Mouse (Mus musculus): ENCODE results near the gene Krtap27-1. TPM values are rescaled to one million over a fixed set of nuclear protein-coding genes. Genes with fewer than 3 reads are reported as not detected.

Gene Krtap27-1
- polyA plus RNA-seq, 1 experiment, result not detected

GRCm38 (mm10) chr16:88657426-88657825 lies 14.0 kb downstream of the Krtap27-1 start:
- no peaks in the 10 kb centered on the region for H3K27me3 ChIP-seq (ENCODE audit: control insufficient read depth, insufficient read depth, insufficient read length)
- no peak overlapping the region for H3K4me2 ChIP-seq (ENCODE audit: low read depth)
- no peaks in the 10 kb centered on the region for H3K36me3 ChIP-seq (ENCODE audit: control insufficient read depth, insufficient read depth)
- H3K4me3 ChIP-seq, result no peak overlapping the region
- no peak overlapping the region for H3ac ChIP-seq (ENCODE audit: control insufficient read depth, insufficient read length)
- TF ChIP-seq SRF (IDR thresholded peaks at IDR 0.05; ENCODE audit: control insufficient read depth, insufficient read length, low read depth), result no peak
- TF ChIP-seq POLR2AphosphoS2 (IDR thresholded peaks at IDR 0.05; ENCODE audit: insufficient read length, low read depth), result no peak
- no peak for TF ChIP-seq USF1 (IDR thresholded peaks at IDR 0.05; ENCODE audit: low read depth)
- TF ChIP-seq TCF12 (IDR thresholded peaks at IDR 0.05; ENCODE audit: insufficient read depth, poor library complexity, severe bottlenecking), result no peak
- no peak for TF ChIP-seq MYOD1 (IDR thresholded peaks at IDR 0.05; ENCODE audit: control insufficient read depth in 1 of 3, insufficient read length in 2 of 3, low read depth in 2 of 3)
- TF ChIP-seq E2F4 (IDR thresholded peaks at IDR 0.05; ENCODE audit: insufficient read depth), result no peak
- no peak for TF ChIP-seq CEBPB (IDR thresholded peaks at IDR 0.05; ENCODE audit: insufficient read depth, poor library complexity, severe bottlenecking)
- TF ChIP-seq MYOG (IDR thresholded peaks at IDR 0.05; ENCODE audit: control insufficient read depth in 1 of 3, insufficient read depth in 1 of 3, insufficient read length in 2 of 3, low read depth in 2 of 3), result no peak
- TF ChIP-seq REST (IDR thresholded peaks at IDR 0.05; ENCODE audit: insufficient read depth, insufficient read length), result no peak
- TF ChIP-seq MAX (IDR thresholded peaks at IDR 0.05; ENCODE audit: low read depth), result no peak
- TF ChIP-seq TCF3 (IDR thresholded peaks at IDR 0.05; ENCODE audit: insufficient read length, low read depth), result no peak
- no peak for TF ChIP-seq POLR2A (IDR thresholded peaks at IDR 0.05; ENCODE audit: insufficient read length, low read depth)
- no peaks in the 10 kb centered on the region for H3K79me2 ChIP-seq (ENCODE audit: control insufficient read depth, insufficient read depth)

DNA sequence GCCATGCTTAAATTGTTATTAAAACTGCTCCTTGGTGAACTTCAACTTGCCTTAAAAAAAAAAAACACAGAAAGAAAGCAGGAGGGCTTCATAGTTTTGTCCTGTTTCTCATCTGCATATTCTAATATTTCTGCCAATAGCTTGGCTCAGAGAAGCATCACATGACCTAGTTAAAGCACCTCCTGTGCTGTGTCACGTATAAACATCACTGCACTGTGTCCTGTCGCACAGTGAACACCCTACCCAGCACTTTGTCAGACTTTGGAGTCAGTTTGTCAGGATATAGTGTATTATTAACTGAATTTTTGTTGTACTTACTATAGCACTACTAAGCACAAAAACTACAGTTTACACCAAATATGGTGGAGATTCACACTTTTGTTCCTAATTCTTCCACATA lies 19.5 kb downstream of the Krtap27-1 start:
- no peak overlapping the region for H3K4me2 ChIP-seq (ENCODE audit: low read depth)
- H3ac ChIP-seq (ENCODE audit: control insufficient read depth, insufficient read length), result no peak overlapping the region
- H3K27me3 ChIP-seq (ENCODE audit: control insufficient read depth, insufficient read depth, insufficient read length), result no peaks in the 10 kb centered on the region
- H3K36me3 ChIP-seq (ENCODE audit: control insufficient read depth, insufficient read depth), result no peaks in the 10 kb centered on the region
- no peaks in the 10 kb centered on the region for H3K79me2 ChIP-seq (ENCODE audit: control insufficient read depth, insufficient read depth)
- no peak for TF ChIP-seq TCF12 (IDR thresholded peaks at IDR 0.05; ENCODE audit: insufficient read depth, poor library complexity, severe bottlenecking)
- TF ChIP-seq REST (IDR thresholded peaks at IDR 0.05; ENCODE audit: insufficient read depth, insufficient read length), result no peak
- TF ChIP-seq POLR2A (IDR thresholded peaks at IDR 0.05; ENCODE audit: insufficient read length, low read depth), result no peak
- TF ChIP-seq E2F4 (IDR thresholded peaks at IDR 0.05; ENCODE audit: insufficient read depth), result no peak
- no peak for TF ChIP-seq TCF3 (IDR thresholded peaks at IDR 0.05; ENCODE audit: insufficient read length, low read depth)
- no peak for TF ChIP-seq MYOG (IDR thresholded peaks at IDR 0.05; ENCODE audit: control insufficient read depth in 1 of 3, insufficient read depth in 1 of 3, insufficient read length in 2 of 3, low read depth in 2 of 3)
- H3K4me3 ChIP-seq, result no peak overlapping the region

DNA sequence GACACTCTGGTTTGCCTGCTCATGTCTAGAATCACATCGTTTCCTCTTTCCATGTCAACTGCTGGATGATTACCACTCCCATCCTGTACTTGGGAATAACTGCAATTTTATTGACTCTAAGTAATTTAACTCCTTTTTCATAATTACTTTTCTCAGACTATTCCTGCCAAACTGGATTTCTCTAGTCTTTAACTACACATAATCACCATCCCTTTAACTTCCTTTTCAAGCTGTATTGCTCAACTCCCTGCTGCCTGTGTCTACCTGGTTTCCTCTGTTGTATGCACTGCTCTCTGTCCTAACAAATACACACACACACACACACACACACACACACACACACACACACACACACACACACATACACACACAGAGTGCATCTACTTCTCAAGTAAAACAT lies 20.4 kb downstream of the Krtap27-1 start:
- Histone ChIP-seq H3K4me2 (ENCODE audit: low read depth) (no peak overlapping the region), H3K27me3 (ENCODE audit: control insufficient read depth, insufficient read depth, insufficient read length) (no peaks in the 10 kb centered on the region), H3K36me3 (ENCODE audit: control insufficient read depth, insufficient read depth) (no peaks in the 10 kb centered on the region), H3ac (ENCODE audit: control insufficient read depth, insufficient read length) (no peak overlapping the region), H3K4me3 (no peak overlapping the region), H3K79me2 (ENCODE audit: control insufficient read depth, insufficient read depth) (no peaks in the 10 kb centered on the region)
- TF ChIP-seq TCF12 (IDR thresholded peaks at IDR 0.05; ENCODE audit: insufficient read depth, poor library complexity, severe bottlenecking), result no peak
- no peak for TF ChIP-seq REST (IDR thresholded peaks at IDR 0.05; ENCODE audit: insufficient read depth, insufficient read length)
- TF ChIP-seq MAX (IDR thresholded peaks at IDR 0.05; ENCODE audit: low read depth), result no peak
- no peak for TF ChIP-seq POLR2AphosphoS2 (IDR thresholded peaks at IDR 0.05; ENCODE audit: insufficient read length, low read depth)
- TF ChIP-seq TCF3 (IDR thresholded peaks at IDR 0.05; ENCODE audit: insufficient read length, low read depth), result no peak
- no peak for TF ChIP-seq CEBPB (IDR thresholded peaks at IDR 0.05; ENCODE audit: insufficient read depth, poor library complexity, severe bottlenecking)
- no peak for TF ChIP-seq E2F4 (IDR thresholded peaks at IDR 0.05; ENCODE audit: insufficient read depth)
- no peak for TF ChIP-seq POLR2A (IDR thresholded peaks at IDR 0.05; ENCODE audit: insufficient read length, low read depth)
- TF ChIP-seq USF1 (IDR thresholded peaks at IDR 0.05; ENCODE audit: low read depth), result no peak
- no peak for TF ChIP-seq MYOG (IDR thresholded peaks at IDR 0.05; ENCODE audit: control insufficient read depth in 1 of 3, insufficient read depth in 1 of 3, insufficient read length in 2 of 3, low read depth in 2 of 3)
- TF ChIP-seq MYOD1 (IDR thresholded peaks at IDR 0.05; ENCODE audit: control insufficient read depth in 1 of 3, insufficient read length in 2 of 3, low read depth in 2 of 3), result no peak
- TF ChIP-seq SRF (IDR thresholded peaks at IDR 0.05; ENCODE audit: control insufficient read depth, insufficient read length, low read depth), result no peak

- no peaks in the 10 kb centered on the region for H3K27me3 ChIP-seq (ENCODE audit: control insufficient read depth, insufficient read depth, insufficient read length)
- no peak within 1 kb of the TSS for H3K4me3 ChIP-seq
- no peaks in the 10 kb centered on the region for H3K79me2 ChIP-seq (ENCODE audit: control insufficient read depth, insufficient read depth)
- no peak for TF ChIP-seq TCF12 (IDR thresholded peaks at IDR 0.05; ENCODE audit: insufficient read depth, poor library complexity, severe bottlenecking)
- TF ChIP-seq POLR2A (IDR thresholded peaks at IDR 0.05; ENCODE audit: insufficient read length, low read depth), result no peak
- no peaks in the 10 kb centered on the region for H3K36me3 ChIP-seq (ENCODE audit: control insufficient read depth, insufficient read depth)
- H3ac ChIP-seq (ENCODE audit: control insufficient read depth, insufficient read length), result no peak within 1 kb of the TSS
- no peak within 1 kb of the TSS for H3K4me2 ChIP-seq (ENCODE audit: low read depth)
Measured at GRCm38 (mm10) chr16:88647358-88647846, 24.1 kb downstream of the Krtap27-1 start, which contains the start of gene Krtap26-1. Gene Krtap26-1 (minus strand): TSS chr16:88647796.

- Histone ChIP-seq H3K4me3 (no peak overlapping the region), H3K4me2 (ENCODE audit: low read depth) (no peak overlapping the region), H3K79me2 (ENCODE audit: control insufficient read depth, insufficient read depth) (no peaks in the 10 kb centered on the region), H3K27me3 (ENCODE audit: control insufficient read depth, insufficient read depth, insufficient read length) (no peaks in the 10 kb centered on the region), H3K36me3 (ENCODE audit: control insufficient read depth, insufficient read depth) (no peaks in the 10 kb centered on the region), H3ac (ENCODE audit: control insufficient read depth, insufficient read length) (no peak overlapping the region)
- no peak for TF ChIP-seq POLR2AphosphoS2 (IDR thresholded peaks at IDR 0.05; ENCODE audit: insufficient read length, low read depth)
- TF ChIP-seq MYOG (IDR thresholded peaks at IDR 0.05; ENCODE audit: control insufficient read depth in 1 of 3, insufficient read depth in 1 of 3, insufficient read length in 2 of 3, low read depth in 2 of 3), result no peak
- no peak for TF ChIP-seq SRF (IDR thresholded peaks at IDR 0.05; ENCODE audit: control insufficient read depth, insufficient read length, low read depth)
- TF ChIP-seq REST (IDR thresholded peaks at IDR 0.05; ENCODE audit: insufficient read depth, insufficient read length), result no peak
- TF ChIP-seq MAX (IDR thresholded peaks at IDR 0.05; ENCODE audit: low read depth), result no peak
Measured at GRCm38 (mm10) chr16:88646366-88647111, 24.9 kb downstream of the Krtap27-1 start.

Data from myocyte (in vitro differentiated cells).